Mouse (Mus musculus): ENCODE data around the gene Fhl1.

The Fhl1 gene

GRCm38 (mm10) chrX:56731306-56732201 is at the start of gene Fhl1:
TSS of gene Fhl1 (plus strand) at chrX:56731787.
- peak; percentile 50 for DNase-seq

GRCm38 (mm10) chrX:56682156-56682720 is 49.3 kb upstream of the Fhl1 start:
- DNase-seq: no peak

GRCm38 (mm10) chrX:56683521-56683920 is 48.1 kb upstream of the Fhl1 start:
- no peak for DNase-seq

- no peak for DNase-seq
Observed at GRCm38 (mm10) chrX:56692554-56692953, 39.0 kb upstream of the Fhl1 start.

- no peak for DNase-seq
Observed at GRCm38 (mm10) chrX:56694539-56694938, 37.0 kb upstream of the Fhl1 start.

GRCm38 (mm10) chrX:56697199-56697780 is 34.3 kb upstream of the Fhl1 start:
- no peak for DNase-seq

GRCm38 (mm10) chrX:56697886-56698285 is 33.7 kb upstream of the Fhl1 start:
- no peak for DNase-seq

GRCm38 (mm10) chrX:56701261-56701660 is 30.3 kb upstream of the Fhl1 start:
- no peak for DNase-seq

- no peak for DNase-seq
Observed at GRCm38 (mm10) chrX:56703965-56704562, 27.5 kb upstream of the Fhl1 start.

GRCm38 (mm10) chrX:56708592-56709370 is 22.8 kb upstream of the Fhl1 start:
- DNase-seq: no peak

- DNase-seq: no peak
Observed at GRCm38 (mm10) chrX:56710522-56710921, 21.1 kb upstream of the Fhl1 start.

GRCm38 (mm10) chrX:56712666-56713065 is 18.9 kb upstream of the Fhl1 start:
- DNase-seq: no peak

- no peak for DNase-seq
Observed at GRCm38 (mm10) chrX:56722559-56722958, 9.0 kb upstream of the Fhl1 start.

- no peak for DNase-seq
Observed at GRCm38 (mm10) chrX:56728507-56728906, 3.1 kb upstream of the Fhl1 start.

GRCm38 (mm10) chrX:56730828-56731305 is 720 bp upstream of the Fhl1 start:
- DNase-seq: peak; percentile 5

GRCm38 (mm10) chrX:56732401-56732800 is 814 bp downstream of the Fhl1 start:
- no peak for DNase-seq

- no peak for DNase-seq
Observed at GRCm38 (mm10) chrX:56734436-56734835, 2.8 kb downstream of the Fhl1 start.

- no peak for DNase-seq
Observed at GRCm38 (mm10) chrX:56736226-56736625, 4.6 kb downstream of the Fhl1 start.

- no peak for DNase-seq
Observed at GRCm38 (mm10) chrX:56737848-56738554, 6.4 kb downstream of the Fhl1 start.

GRCm38 (mm10) chrX:56741428-56741827 is 9.8 kb downstream of the Fhl1 start:
- DNase-seq: no peak

GRCm38 (mm10) chrX:56751536-56751935 is 19.9 kb downstream of the Fhl1 start:
- no peak for DNase-seq

- no peak for DNase-seq
Observed at GRCm38 (mm10) chrX:56752144-56752543, 20.6 kb downstream of the Fhl1 start.
